In the genomic region with DNA sequence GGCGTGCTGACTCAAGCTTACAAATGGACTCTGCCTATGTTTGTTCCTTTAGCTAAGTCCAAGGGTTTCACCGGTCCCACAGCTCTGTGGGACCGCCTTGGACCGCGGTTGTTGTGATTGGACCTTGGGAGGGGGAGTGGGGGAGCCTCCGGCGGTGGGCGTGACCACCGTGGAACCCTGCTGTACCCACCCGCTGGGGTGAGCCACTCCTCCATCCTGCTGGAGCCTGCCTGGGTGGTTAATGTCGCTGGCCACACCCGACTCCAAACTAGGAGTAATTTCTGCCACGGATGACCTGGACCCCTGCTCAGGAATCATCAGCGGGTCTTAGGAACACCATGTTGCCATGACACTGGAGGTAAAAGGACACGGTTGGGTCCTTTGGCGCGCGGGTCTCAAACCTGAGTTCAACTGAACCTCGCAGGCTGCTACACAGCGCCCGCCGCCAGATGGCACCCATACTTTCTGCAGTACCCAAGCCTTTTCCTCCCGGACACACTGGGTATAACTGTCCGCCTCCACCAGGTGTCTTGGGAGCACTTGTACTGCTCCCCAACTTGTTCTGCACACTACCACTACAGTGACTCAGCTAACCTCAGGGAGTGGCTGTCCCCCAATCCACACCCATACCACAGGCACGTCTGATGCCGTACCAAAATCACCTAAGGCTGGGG, we compare ENCODE assay signal across 8 mouse cellular contexts. TPM values are rescaled to one million over a fixed set of nuclear protein-coding genes. Genes with fewer than 3 reads are reported as not detected.
DNase-seq lines count a peak whose midpoint lies in the region; ATAC-seq lines count a peak whose summit lies in the region.

No protein-coding gene starts in this region.

- peak overlapping the region; percentile 33 for H3K4me3 ChIP-seq in hindbrain, embryonic 15.5 days

- H3K4me1 ChIP-seq in hindbrain, embryonic 15.5 days (replicated peaks), result peaks cover 9% of the 10 kb centered on the region

- H3K27me3 ChIP-seq in hindbrain, embryonic 15.5 days, result no peaks in the 10 kb centered on the region

- DNase-seq in R1 (ENCODE audit: low read depth, low spot score), result peak; percentile 97
- peak; percentile 88 to 91 for DNase-seq in cerebellum, postnatal 14 days
- DNase-seq in frontal cortex, postnatal 36 days (ENCODE audit: low spot score in 2 of 2), result peak; percentile 67 to 76
- DNase-seq in left cerebral cortex, adult 8-10 months (ENCODE audit: low spot score in 2 of 2), result peak; percentile 48 to 71
- DNase-seq in right cerebral cortex, postnatal 14 days, result peak; percentile 80
- peak; percentile 73 for DNase-seq in urinary bladder, postnatal 25 days (ENCODE audit: low spot score)

- H3K9me3 ChIP-seq in hindbrain, embryonic 15.5 days, result no peaks in the 10 kb centered on the region

- H3K27ac ChIP-seq in hindbrain, embryonic 15.5 days (replicated peaks), result no peak overlapping the region

- H3K36me3 ChIP-seq in hindbrain, embryonic 15.5 days, result peaks cover 4% of the 10 kb centered on the region; the same call in 1 of the 2 replicates

- ATAC-seq in hindbrain, embryonic 15.5 days (ENCODE audit: low FRiP score, low read depth), result peak; percentile 76; the same call in 1 of the 2 replicates
- ATAC-seq in megakaryocyte progenitor cell, adult 5-6 weeks (replicated peaks; ENCODE audit: poor library complexity), result peak; percentile 99

- H3K9ac ChIP-seq in hindbrain, embryonic 15.5 days, result peak overlapping the region; percentile 2; the same call in 1 of the 2 replicates

- H3K4me2 ChIP-seq in hindbrain, embryonic 15.5 days, result peak overlapping the region; percentile 67

- WGBS in hindbrain, embryonic 15.5 days, result 2% methylated on average over 26 of the region's 26 CpGs

RNA-seq across cellular contexts. Expression of gene Pdpk1, which starts 1.3 kb away (rescaled TPM):
- 63.8 and 64.4 TPM in 2 replicates for polyA plus RNA-seq in hindbrain, embryonic 15.5 days (2015; fragmentation: Nextera tagmentation; extraction: Ambion mirVana)
- 100 to 1,000 TPM; 105 to 133 (median 122) TPM for total RNA-seq in left cerebral cortex, adult 8-10 months (2022)
- total RNA-seq in megakaryocyte progenitor cell, adult 5-6 weeks (2015), result 33.3 and 36.3 TPM in 2 replicates
- 41.1 and 49.5 TPM in 2 replicates for total RNA-seq in megakaryocyte progenitor cell, adult 5-6 weeks (2017)

RNA-seq across cellular contexts. Expression of gene Amdhd2, which starts 11.5 kb away (rescaled TPM):
- 33.6 and 38.8 TPM in 2 replicates for polyA plus RNA-seq in hindbrain, embryonic 15.5 days (2015; fragmentation: Nextera tagmentation; extraction: Ambion mirVana)
- 10 to 100 TPM; 34.8 to 48.2 (median 40.3) TPM for total RNA-seq in left cerebral cortex, adult 8-10 months (2022)
- total RNA-seq in megakaryocyte progenitor cell, adult 5-6 weeks (2015), result 21.9 and 33.7 TPM in 2 replicates
- total RNA-seq in megakaryocyte progenitor cell, adult 5-6 weeks (2017), result 65.1 and 65.5 TPM in 2 replicates

RNA-seq across cellular contexts. Expression of gene Atp6v0c, which starts 17.5 kb away (rescaled TPM):
- polyA plus RNA-seq in hindbrain, embryonic 15.5 days (2015; fragmentation: Nextera tagmentation; extraction: Ambion mirVana), result 1,386 and 1,520 TPM in 2 replicates
- total RNA-seq in left cerebral cortex, adult 8-10 months (2022), result 1,000 to 10,000 TPM; 1,111 to 1,205 (median 1,168) TPM
- total RNA-seq in megakaryocyte progenitor cell, adult 5-6 weeks (2015), result 405 and 437 TPM in 2 replicates
- 109 and 145 TPM in 2 replicates for total RNA-seq in megakaryocyte progenitor cell, adult 5-6 weeks (2017)

RNA-seq across cellular contexts. Expression of gene Tbc1d24, which starts 53.3 kb away (rescaled TPM):
- 26.9 TPM in 2 replicates for polyA plus RNA-seq in hindbrain, embryonic 15.5 days (2015; fragmentation: Nextera tagmentation; extraction: Ambion mirVana)
- 10 to 100 TPM; 59.5 to 65.9 (median 63.6) TPM for total RNA-seq in left cerebral cortex, adult 8-10 months (2022)
- 3.6 and 6.4 TPM in 2 replicates for total RNA-seq in megakaryocyte progenitor cell, adult 5-6 weeks (2015)
- 6.4 and 6.6 TPM in 2 replicates for total RNA-seq in megakaryocyte progenitor cell, adult 5-6 weeks (2017)

RNA-seq across cellular contexts. Expression of gene Ntn3, which starts 57.3 kb away (rescaled TPM):
- polyA plus RNA-seq in hindbrain, embryonic 15.5 days (2015; fragmentation: Nextera tagmentation; extraction: Ambion mirVana), result 4.9 and 5.8 TPM in 2 replicates
- total RNA-seq in left cerebral cortex, adult 8-10 months (2022), result 10 to 100 TPM in 2 of 4 experiments, 1 to 10 TPM in 2; 9.5 to 10.6 (median 9.9) TPM
- total RNA-seq in megakaryocyte progenitor cell, adult 5-6 weeks (2015), result 0.15 TPM in 1 of 2 replicates, not detected in the other
- total RNA-seq in megakaryocyte progenitor cell, adult 5-6 weeks (2017), result 0.12 and 0.30 TPM in 2 replicates
